Mouse (Mus musculus): ENCODE measurements around the gene F8a. TPM values are rescaled to one million over a fixed set of nuclear protein-coding genes. Genes with fewer than 3 reads are reported as not detected.
"Not testable (repeated sequence)": the region's sequence is repeated elsewhere in the genome, so short reads cannot be mapped to it uniquely, and the experiment has no call there.

Gene F8a
- 16.0 and 19.4 TPM in 2 replicates for polyA plus RNA-seq (2014; fragmentation: Nextera tagmentation; extraction: Ambion mirVana)

GRCm38 (mm10) chrX:73227914-73228605 is at the start of gene F8a:
F8a (plus strand) TSS chrX:73228291.
- Histone ChIP-seq H3K9ac (ENCODE audit: low read length) (peak within 1 kb of the TSS; percentile 74), H3K36me3 (ENCODE audit: control insufficient read depth, insufficient read depth, low read length) (no peaks in the 10 kb centered on the region), H3K27ac (ENCODE audit: low read depth, low read length) (peak within 1 kb of the TSS; percentile 83), H3K4me1 (ENCODE audit: control insufficient read depth, insufficient read depth, low read length) (no peaks in the 10 kb centered on the region), H3K9me3 (ENCODE audit: control insufficient read depth, low read length) (no peaks in the 10 kb centered on the region), H3K27me3 (ENCODE audit: control insufficient read depth, insufficient read depth, low read length) (no peaks in the 10 kb centered on the region), H3K4me2 (peak within 1 kb of the TSS; percentile 78), H3K4me3 (ENCODE audit: low read depth, low read length) (peak within 1 kb of the TSS; percentile 67)
- ATAC-seq (ENCODE audit: low FRiP score) (peak; percentile 96), DNase-seq (ENCODE audit: low spot score, missing footprints) (peak; percentile 94)
- 19% methylated on average over 37 of the region's 39 CpGs for WGBS

GRCm38 (mm10) chrX:73191934-73192333 is 36.2 kb upstream of the F8a start, which contains the start of gene Xlr3b:
Xlr3b (plus strand) TSS chrX:73192207.
- H3K4me3 ChIP-seq (ENCODE audit: low read depth, low read length); H3K4me2 ChIP-seq; H3K27ac ChIP-seq (ENCODE audit: low read depth, low read length); DNase-seq (ENCODE audit: low spot score, missing footprints); H3K9ac ChIP-seq (ENCODE audit: low read length); H3K27me3 ChIP-seq (ENCODE audit: control insufficient read depth, insufficient read depth, low read length); H3K4me1 ChIP-seq (ENCODE audit: control insufficient read depth, insufficient read depth, low read length); H3K36me3 ChIP-seq (ENCODE audit: control insufficient read depth, insufficient read depth, low read length); H3K9me3 ChIP-seq (ENCODE audit: control insufficient read depth, low read length): not testable (repeated sequence)
- 86% methylated on average over 12 of the region's 12 CpGs for WGBS
- ATAC-seq (ENCODE audit: low FRiP score): peak; percentile 35; the same call in 1 of the 2 replicates

GRCm38 (mm10) chrX:73213819-73214564 is 14.1 kb upstream of the F8a start, which contains the start of gene Xlr4b:
Xlr4b (plus strand) TSS chrX:73214333.
- not testable (repeated sequence) for H3K27ac ChIP-seq (ENCODE audit: low read depth, low read length); H3K9ac ChIP-seq (ENCODE audit: low read length); H3K4me1 ChIP-seq (ENCODE audit: control insufficient read depth, insufficient read depth, low read length); ATAC-seq (ENCODE audit: low FRiP score); H3K9me3 ChIP-seq (ENCODE audit: control insufficient read depth, low read length); H3K4me3 ChIP-seq (ENCODE audit: low read depth, low read length); H3K36me3 ChIP-seq (ENCODE audit: control insufficient read depth, insufficient read depth, low read length); H3K4me2 ChIP-seq; H3K27me3 ChIP-seq (ENCODE audit: control insufficient read depth, insufficient read depth, low read length); DNase-seq (ENCODE audit: low spot score, missing footprints)
- WGBS: 81% methylated on average over 11 of the region's 19 CpGs

- H3K27me3 ChIP-seq (ENCODE audit: control insufficient read depth, insufficient read depth, low read length): no peaks in the 10 kb centered on the region
- 54% methylated on average over 1 of the region's 1 CpGs for WGBS
- no peak overlapping the region for H3K27ac ChIP-seq (ENCODE audit: low read depth, low read length)
- H3K9ac ChIP-seq (ENCODE audit: low read length): no peak overlapping the region
- no peak overlapping the region for H3K4me2 ChIP-seq
- H3K9me3 ChIP-seq (ENCODE audit: control insufficient read depth, low read length): no peaks in the 10 kb centered on the region
- no peaks in the 10 kb centered on the region for H3K36me3 ChIP-seq (ENCODE audit: control insufficient read depth, insufficient read depth, low read length)
- no peaks in the 10 kb centered on the region for H3K4me1 ChIP-seq (ENCODE audit: control insufficient read depth, insufficient read depth, low read length)
- DNase-seq (ENCODE audit: low spot score, missing footprints) (no peak), ATAC-seq (ENCODE audit: low FRiP score) (no peak)
- no peak overlapping the region for H3K4me3 ChIP-seq (ENCODE audit: low read depth, low read length)
Observed at GRCm38 (mm10) chrX:73225365-73225764, 2.7 kb upstream of the F8a start.

- Histone ChIP-seq H3K4me1 (ENCODE audit: control insufficient read depth, insufficient read depth, low read length) (no peaks in the 10 kb centered on the region), H3K9me3 (ENCODE audit: control insufficient read depth, low read length) (no peaks in the 10 kb centered on the region), H3K4me2 (peak overlapping the region; percentile 78), H3K27ac (ENCODE audit: low read depth, low read length) (peak overlapping the region; percentile 83), H3K36me3 (ENCODE audit: control insufficient read depth, insufficient read depth, low read length) (no peaks in the 10 kb centered on the region), H3K4me3 (ENCODE audit: low read depth, low read length) (peak overlapping the region; percentile 67), H3K9ac (ENCODE audit: low read length) (peak overlapping the region; percentile 74), H3K27me3 (ENCODE audit: control insufficient read depth, insufficient read depth, low read length) (no peaks in the 10 kb centered on the region)
- 15% methylated on average over 49 of the region's 51 CpGs for WGBS
- ATAC-seq (ENCODE audit: low FRiP score) (peak; percentile 58), DNase-seq (ENCODE audit: low spot score, missing footprints) (no peak)
Observed at GRCm38 (mm10) chrX:73228606-73229214, 619 bp downstream of the F8a start.

GRCm38 (mm10) chrX:73229288-73229687 is 1.2 kb downstream of the F8a start:
- Histone ChIP-seq H3K27me3 (ENCODE audit: control insufficient read depth, insufficient read depth, low read length) (no peaks in the 10 kb centered on the region), H3K4me1 (ENCODE audit: control insufficient read depth, insufficient read depth, low read length) (no peaks in the 10 kb centered on the region), H3K4me2 (peak overlapping the region; percentile 78), H3K9me3 (ENCODE audit: control insufficient read depth, low read length) (no peaks in the 10 kb centered on the region), H3K9ac (ENCODE audit: low read length) (peak overlapping the region; percentile 74; the same call in 1 of the 2 replicates), H3K36me3 (ENCODE audit: control insufficient read depth, insufficient read depth, low read length) (no peaks in the 10 kb centered on the region), H3K4me3 (ENCODE audit: low read depth, low read length) (peak overlapping the region; percentile 67), H3K27ac (ENCODE audit: low read depth, low read length) (no peak overlapping the region)
- DNase-seq (ENCODE audit: low spot score, missing footprints) (peak; percentile 80), ATAC-seq (ENCODE audit: low FRiP score) (no peak)
- 40% methylated on average over 3 of the region's 3 CpGs for WGBS

- ATAC-seq (ENCODE audit: low FRiP score); H3K4me2 ChIP-seq; H3K27me3 ChIP-seq (ENCODE audit: control insufficient read depth, insufficient read depth, low read length); H3K9me3 ChIP-seq (ENCODE audit: control insufficient read depth, low read length); H3K9ac ChIP-seq (ENCODE audit: low read length); H3K36me3 ChIP-seq (ENCODE audit: control insufficient read depth, insufficient read depth, low read length); H3K4me1 ChIP-seq (ENCODE audit: control insufficient read depth, insufficient read depth, low read length); H3K4me3 ChIP-seq (ENCODE audit: low read depth, low read length); H3K27ac ChIP-seq (ENCODE audit: low read depth, low read length); DNase-seq (ENCODE audit: low spot score, missing footprints): not testable (repeated sequence)
- WGBS: 87% methylated on average over 12 of the region's 14 CpGs
Observed at GRCm38 (mm10) chrX:73242821-73243325, 14.8 kb downstream of the F8a start, which contains the start of gene Xlr4c. Xlr4c (minus strand) TSS chrX:73243130.

GRCm38 (mm10) chrX:73262428-73262827 is 34.3 kb downstream of the F8a start:
- not testable (repeated sequence) for ATAC-seq (ENCODE audit: low FRiP score); DNase-seq (ENCODE audit: low spot score, missing footprints)

More at GRCm38 (mm10) chrX:73262428-73262827, 34.3 kb downstream of the F8a start:
- H3K4me2 ChIP-seq; H3K27me3 ChIP-seq (ENCODE audit: control insufficient read depth, insufficient read depth, low read length); H3K4me1 ChIP-seq (ENCODE audit: control insufficient read depth, insufficient read depth, low read length); H3K27ac ChIP-seq (ENCODE audit: low read depth, low read length); H3K9ac ChIP-seq (ENCODE audit: low read length); H3K4me3 ChIP-seq (ENCODE audit: low read depth, low read length); H3K36me3 ChIP-seq (ENCODE audit: control insufficient read depth, insufficient read depth, low read length); H3K9me3 ChIP-seq (ENCODE audit: control insufficient read depth, low read length): not testable (repeated sequence)
- WGBS: 87% methylated on average over 1 of the region's 2 CpGs

All from midbrain, embryonic 11.5 days (tissue).